8 mouse cellular contexts compared by ENCODE assay signal in the genomic region with DNA sequence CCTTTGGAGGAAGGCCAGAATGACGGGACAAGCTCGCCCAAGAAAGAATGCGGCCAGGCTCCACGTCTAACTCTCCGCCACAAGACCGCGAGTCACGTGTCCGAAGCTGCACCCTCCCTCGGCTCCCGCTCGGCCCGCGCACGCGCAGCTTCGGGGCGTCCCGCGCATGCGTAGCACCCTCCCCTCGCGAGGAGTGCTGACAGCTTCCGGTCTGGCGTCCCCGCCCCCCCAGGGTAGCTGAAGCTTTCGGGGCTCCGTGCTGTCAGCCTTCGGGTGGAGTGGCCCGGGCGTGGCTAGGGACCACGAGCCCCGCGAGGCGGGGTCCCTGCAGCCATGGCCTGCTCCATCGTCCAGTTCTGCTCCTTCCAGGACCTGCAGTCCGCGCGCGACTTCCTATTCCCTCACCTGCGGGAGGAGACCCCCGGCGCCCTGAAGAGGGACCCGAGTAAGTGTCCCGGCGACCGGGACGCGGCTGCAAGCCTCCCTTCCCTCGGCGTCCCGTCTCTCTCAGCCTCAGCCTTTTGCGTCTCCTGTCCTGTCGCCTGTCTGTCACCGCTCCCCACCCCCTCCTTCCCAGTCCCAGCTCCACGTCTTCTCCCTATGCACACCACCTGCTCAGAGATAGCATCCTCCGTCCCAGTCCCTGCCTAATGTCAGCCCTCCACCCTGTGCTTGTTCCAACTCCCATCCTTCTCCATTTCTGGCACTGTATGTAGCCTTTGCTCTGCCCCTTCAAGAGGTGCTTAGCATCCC. TPM values are rescaled to one million over a fixed set of nuclear protein-coding genes. Genes with fewer than 3 reads are reported as not detected.
DNase-seq lines count a peak whose midpoint lies in the region; ATAC-seq and TF ChIP-seq lines count a peak whose summit lies in the region.

A gene (plus strand): TSS at position 209 of the 753 bp plus-strand sequence.

- DNase-seq in MEL-GATA-1-ER (ENCODE audit: extremely low read depth, low read depth) = peak; percentile 85
- DNase-seq in cerebellum, adult 8-10 months = peak; percentile 99
- DNase-seq in hindbrain, embryonic 10.5 days (ENCODE audit: low spot score) = peak; percentile 99
- DNase-seq in layer of hippocampus, adult 9-11 months = peak; percentile 98
- peak; percentile 99 for DNase-seq in lung, postnatal 0 days (ENCODE audit: low spot score)
- peak; percentile 99 for DNase-seq in ovary, postnatal 14 days (ENCODE audit: low spot score)
- peak; percentile 100 for DNase-seq in thymus, postnatal 14 days

- peaks cover 44% of the 10 kb centered on the region for H3K4me1 ChIP-seq in hindbrain, embryonic 10.5 days (replicated peaks)
- peaks cover 6% of the 10 kb centered on the region; the same call in 1 of the 2 replicates for H3K4me1 ChIP-seq in lung, postnatal 0 days (ENCODE audit: insufficient read depth, low read depth, low read length)

- under 1% methylated on average over 57 of the region's 57 CpGs for WGBS in hindbrain, embryonic 10.5 days
- WGBS in lung, postnatal 0 days = under 1% methylated on average over 44 of the region's 57 CpGs

- 0 out of 2 replicates have a peak, but pooled peaks cover 1% of the 10 kb centered on the region for H3K9me3 ChIP-seq in hindbrain, embryonic 10.5 days
- no peaks in the 10 kb centered on the region for H3K9me3 ChIP-seq in lung, postnatal 0 days (ENCODE audit: low read length)

- no peak for TF ChIP-seq EP300 in lung, postnatal 0 days (IDR thresholded peaks at IDR 0.05)

- TF ChIP-seq CTCF in lung, postnatal 0 days (IDR thresholded peaks at IDR 0.05) = no peak

- H3K4me3 ChIP-seq in hindbrain, embryonic 10.5 days = peak within 1 kb of the TSS; percentile 88
- peak within 1 kb of the TSS; percentile 84 for H3K4me3 ChIP-seq in lung, postnatal 0 days (ENCODE audit: low read depth, low read length)

- ATAC-seq in frontal cortex, adult (ENCODE audit: low TSS enrichment) = peak; percentile 90
- peak; percentile 98 for ATAC-seq in lung, postnatal 0 days

- H3K27ac ChIP-seq in hindbrain, embryonic 10.5 days = peak within 1 kb of the TSS; percentile 90
- H3K27ac ChIP-seq in lung, postnatal 0 days (ENCODE audit: low read length) = peak within 1 kb of the TSS; percentile 93

- peak within 1 kb of the TSS; percentile 86 for H3K9ac ChIP-seq in lung, postnatal 0 days (replicated peaks; ENCODE audit: low read depth)

- H3K4me2 ChIP-seq in lung, postnatal 0 days (replicated peaks; ENCODE audit: low read depth, low read length) = peak within 1 kb of the TSS; percentile 81

- 0 out of 2 replicates have a peak, but pooled peaks cover 3% of the 10 kb centered on the region for H3K27me3 ChIP-seq in hindbrain, embryonic 10.5 days (ENCODE audit: insufficient read depth, poor library complexity, severe bottlenecking)
- no peaks in the 10 kb centered on the region for H3K27me3 ChIP-seq in lung, postnatal 0 days (replicated peaks; ENCODE audit: insufficient read depth, low read length)

- 0 out of 2 replicates have a peak, but pooled peaks cover 3% of the 10 kb centered on the region for H3K36me3 ChIP-seq in hindbrain, embryonic 10.5 days
- no peaks in the 10 kb centered on the region for H3K36me3 ChIP-seq in lung, postnatal 0 days (ENCODE audit: insufficient read depth, low read length)

RNA-seq across cellular contexts. Expression of the gene that starts here (rescaled TPM):
- polyA plus RNA-seq in hindbrain, embryonic 10.5 days (2016; fragmentation: Nextera tagmentation; extraction: Ambion mirVana) = 19.3 and 20.2 TPM in 2 replicates
- polyA plus RNA-seq in lung, postnatal 0 days (2015; fragmentation: Nextera tagmentation; extraction: Ambion mirVana) = 14.5 and 15.1 TPM in 2 replicates

Comparison
In these comparisons a context has a peak if more than half of its experiments do, and no peak if none do; other contexts are left out.
1. Peak in every context shown above with its lines: DNase-seq, ATAC-seq, H3K4me3 ChIP-seq and H3K27ac ChIP-seq.